In genomic region chr5:115644192-115644591, GRCm38 (mm10) we compare ENCODE assay signal across 13 mouse cellular contexts. TPM values are rescaled to one million over a fixed set of nuclear protein-coding genes. Genes with fewer than 3 reads are reported as not detected.
DNase-seq lines count a peak whose midpoint lies in the region; ATAC-seq and TF ChIP-seq lines count a peak whose summit lies in the region.
"Had no signal": no experiment of that assay in that cellular context is flagged by ENCODE, and none has a peak within 500 bp of the region (broad histone marks: within the 10 kb centered on the region; RNA-seq: fewer than 3 reads in every experiment).

No protein-coding gene starts in this region.

- no peak for TF ChIP-seq POLR2A in lung, adult 2 months (IDR thresholded peaks at IDR 0.05; ENCODE audit: borderline replicate concordance, extremely low read depth, low read depth, low read length)

- ATAC-seq in hindbrain, embryonic 13.5 days (ENCODE audit: low FRiP score), result no peak
- ATAC-seq in hindbrain, embryonic 14.5 days (ENCODE audit: low FRiP score), result no peak
- peak; percentile 52 for ATAC-seq in lung, postnatal 0 days
- no peak for ATAC-seq in forebrain, embryonic 11.5 days (replicated peaks; ENCODE audit: low FRiP score)

- 0 out of 2 replicates have a peak overlapping the region, but pooled peaks have one; percentile 18 for H3K27ac ChIP-seq in hindbrain, embryonic 13.5 days
- no peak overlapping the region for H3K27ac ChIP-seq in hindbrain, embryonic 14.5 days
- no peak overlapping the region for H3K27ac ChIP-seq in lung, postnatal 0 days (ENCODE audit: low read length)
- no peak overlapping the region for H3K27ac ChIP-seq in forebrain, embryonic 11.5 days (ENCODE audit: low read depth, low read length)
- H3K27ac ChIP-seq: heart, embryonic 15.5 days; limb, embryonic 13.5 days had no signal

- H3K4me3 ChIP-seq in hindbrain, embryonic 13.5 days, result no peak overlapping the region
- no peak overlapping the region for H3K4me3 ChIP-seq in hindbrain, embryonic 14.5 days (replicated peaks; ENCODE audit: low read length)
- no peak overlapping the region for H3K4me3 ChIP-seq in lung, postnatal 0 days (ENCODE audit: low read depth, low read length)
- H3K4me3 ChIP-seq in lung, adult 2 months (replicated peaks; ENCODE audit: extremely low read depth, low read depth, low read length), result no peak overlapping the region
- no peak overlapping the region for H3K4me3 ChIP-seq in forebrain, embryonic 11.5 days (ENCODE audit: low read depth, low read length)
- H3K4me3 ChIP-seq: heart, embryonic 15.5 days; limb, embryonic 13.5 days had no signal

- H3K4me2 ChIP-seq in hindbrain, embryonic 13.5 days, result no peak overlapping the region
- no peak overlapping the region for H3K4me2 ChIP-seq in hindbrain, embryonic 14.5 days (replicated peaks)
- H3K4me2 ChIP-seq in lung, postnatal 0 days (replicated peaks; ENCODE audit: low read depth, low read length), result no peak overlapping the region
- no peak overlapping the region for H3K4me2 ChIP-seq in forebrain, embryonic 11.5 days (ENCODE audit: low read depth, low read length, severe bottlenecking)
- H3K4me2 ChIP-seq: heart, embryonic 15.5 days; limb, embryonic 13.5 days had no signal

- peak; percentile 51 for TF ChIP-seq CTCF in lung, postnatal 0 days (IDR thresholded peaks at IDR 0.05)
- TF ChIP-seq CTCF in lung, adult 2 months (IDR thresholded peaks at IDR 0.05; ENCODE audit: insufficient read depth, low read length), result no peak

- peaks cover 7% of the 10 kb centered on the region; the same call in 1 of the 2 replicates for H3K4me1 ChIP-seq in hindbrain, embryonic 13.5 days (replicated peaks)
- no peaks in the 10 kb centered on the region for H3K4me1 ChIP-seq in hindbrain, embryonic 14.5 days (replicated peaks; ENCODE audit: control insufficient read depth, insufficient read depth, low read length)
- no peaks in the 10 kb centered on the region for H3K4me1 ChIP-seq in lung, postnatal 0 days (ENCODE audit: insufficient read depth, low read depth, low read length)
- no peaks in the 10 kb centered on the region for H3K4me1 ChIP-seq in lung, adult 2 months (ENCODE audit: control insufficient read depth, insufficient read depth, low read length)
- H3K4me1 ChIP-seq in forebrain, embryonic 11.5 days (replicated peaks; ENCODE audit: control insufficient read depth, insufficient read depth, low read length), result no peaks in the 10 kb centered on the region
- H3K4me1 ChIP-seq: limb, embryonic 13.5 days had no signal

- H3K27me3 ChIP-seq in hindbrain, embryonic 13.5 days, result no peaks in the 10 kb centered on the region
- no peaks in the 10 kb centered on the region for H3K27me3 ChIP-seq in hindbrain, embryonic 14.5 days (ENCODE audit: control insufficient read depth, insufficient read depth, low read length)
- no peaks in the 10 kb centered on the region for H3K27me3 ChIP-seq in lung, postnatal 0 days (replicated peaks; ENCODE audit: insufficient read depth, low read length)
- H3K27me3 ChIP-seq in forebrain, embryonic 11.5 days (ENCODE audit: control insufficient read depth, insufficient read depth, low read length), result no peaks in the 10 kb centered on the region
- H3K27me3 ChIP-seq: heart, embryonic 15.5 days; limb, embryonic 13.5 days had no signal

- H3K9ac ChIP-seq in hindbrain, embryonic 13.5 days, result no peak overlapping the region
- no peak overlapping the region for H3K9ac ChIP-seq in hindbrain, embryonic 14.5 days
- no peak overlapping the region for H3K9ac ChIP-seq in lung, postnatal 0 days (replicated peaks; ENCODE audit: low read depth)
- no peak overlapping the region for H3K9ac ChIP-seq in forebrain, embryonic 11.5 days (ENCODE audit: low read length)
- H3K9ac ChIP-seq: heart, embryonic 15.5 days; limb, embryonic 13.5 days had no signal

- 86% methylated on average over 9 of the region's 9 CpGs for WGBS in hindbrain, embryonic 13.5 days
- WGBS in hindbrain, embryonic 14.5 days, result 87% methylated on average over 9 of the region's 9 CpGs
- 62% methylated on average over 9 of the region's 9 CpGs for WGBS in lung, postnatal 0 days
- WGBS in lung, adult 2 months, result 68% methylated on average over 9 of the region's 9 CpGs
- WGBS in forebrain, embryonic 11.5 days, result 88% methylated on average over 9 of the region's 9 CpGs

- DNase-seq in hindbrain, embryonic 14.5 days (ENCODE audit: low spot score), result no peak
- DNase-seq in lung, postnatal 0 days (ENCODE audit: low spot score), result peak; percentile 25
- no peak for DNase-seq in lung, adult 2 months
- peak; percentile 54 for DNase-seq in brain, adult 2 months (ENCODE audit: low read depth, low spot score)
- peak; percentile 15 to 31 for DNase-seq in thymus, postnatal 10 days (ENCODE audit: low spot score in 2 of 2)
- no peak for DNase-seq in urinary bladder, adult 2 months (ENCODE audit: low spot score)
- DNase-seq in forebrain, embryonic 11.5 days (ENCODE audit: low spot score), result no peak
- DNase-seq: kidney, adult 18-20 months; layer of hippocampus, adult 9-11 months; right cerebral cortex, adult 18-20 months had no signal

- no peaks in the 10 kb centered on the region for H3K9me3 ChIP-seq in hindbrain, embryonic 13.5 days
- H3K9me3 ChIP-seq in hindbrain, embryonic 14.5 days (ENCODE audit: control insufficient read depth, low read length), result no peaks in the 10 kb centered on the region
- no peaks in the 10 kb centered on the region for H3K9me3 ChIP-seq in lung, postnatal 0 days (ENCODE audit: low read length)
- no peaks in the 10 kb centered on the region for H3K9me3 ChIP-seq in forebrain, embryonic 11.5 days (ENCODE audit: control insufficient read depth, low read length)
- H3K9me3 ChIP-seq: heart, embryonic 15.5 days; limb, embryonic 13.5 days had no signal

- H3K36me3 ChIP-seq in hindbrain, embryonic 13.5 days, result peaks cover 98% of the 10 kb centered on the region
- peaks cover 92% of the 10 kb centered on the region for H3K36me3 ChIP-seq in hindbrain, embryonic 14.5 days (replicated peaks; ENCODE audit: control insufficient read depth, insufficient read depth)
- H3K36me3 ChIP-seq in lung, postnatal 0 days (ENCODE audit: insufficient read depth, low read length), result peaks cover 26% of the 10 kb centered on the region; the same call in 1 of the 2 replicates
- peaks cover 10% of the 10 kb centered on the region for H3K36me3 ChIP-seq in forebrain, embryonic 11.5 days (ENCODE audit: control insufficient read depth, insufficient read depth, low read length)

- TF ChIP-seq EP300 in lung, postnatal 0 days (IDR thresholded peaks at IDR 0.05), result no peak

RNA-seq across cellular contexts. Expression of gene Rab35, which starts 12.5 kb away (rescaled TPM):
- 17.1 and 17.8 TPM in 2 replicates for polyA plus RNA-seq in hindbrain, embryonic 13.5 days (2015; fragmentation: Nextera tagmentation; extraction: Ambion mirVana)
- 23.3 and 27.7 TPM in 2 replicates for polyA plus RNA-seq in hindbrain, embryonic 14.5 days (2014; fragmentation: Nextera tagmentation; extraction: Ambion mirVana)
- polyA plus RNA-seq in lung, postnatal 0 days (2015; fragmentation: Nextera tagmentation; extraction: Ambion mirVana), result 19.5 and 20.1 TPM in 2 replicates
- polyA plus RNA-seq in lung, adult 2 months (2012; rRNA removed), result 62.3 and 70.3 TPM in 2 replicates
- polyA plus RNA-seq in urinary bladder, adult 2 months (2012; rRNA removed), result 57.6 and 58.7 TPM in 2 replicates
- 18.1 and 20.3 TPM in 2 replicates for polyA plus RNA-seq in forebrain, embryonic 11.5 days (2014; fragmentation: Nextera tagmentation; extraction: Ambion mirVana)

Comparison
In these comparisons a context has a peak if more than half of its experiments do, and no peak if none do; other contexts are left out.
1. DNase-seq: peak in lung, postnatal 0 days (single experiment), brain, adult 2 months (single experiment) and thymus, postnatal 10 days (2 of 2); none in hindbrain, embryonic 14.5 days (single experiment), lung, adult 2 months (single experiment), urinary bladder, adult 2 months (single experiment) and forebrain, embryonic 11.5 days (single experiment).